Mouse (Mus musculus): ENCODE measurements around the gene Edf1. TPM values are rescaled to one million over a fixed set of nuclear protein-coding genes. Genes with fewer than 3 reads are reported as not detected.

Edf1 gene
- polyA plus RNA-seq, 1 experiment from 2014 or later = 355 TPM

Other genes with a start within 250 kb of the Edf1 start
- 0.33 and 0.71 TPM in 2 replicates for gene Grin1, start 238.7 kb upstream of the Edf1 start, polyA plus RNA-seq (2015; fragmentation: Nextera tagmentation; extraction: Ambion mirVana)
- 54.4 and 55.5 TPM in 2 replicates for gene Man1b1, start 225.5 kb upstream of the Edf1 start, polyA plus RNA-seq (2015; fragmentation: Nextera tagmentation; extraction: Ambion mirVana)
- gene Dpp7, start 201.5 kb upstream of the Edf1 start, polyA plus RNA-seq (2015; fragmentation: Nextera tagmentation; extraction: Ambion mirVana) = 24.6 and 25.5 TPM in 2 replicates
- gene Uap1l1, start 192.2 kb upstream of the Edf1 start, polyA plus RNA-seq (2015; fragmentation: Nextera tagmentation; extraction: Ambion mirVana) = 18.4 and 21.7 TPM in 2 replicates
- gene Sapcd2, start 185.5 kb upstream of the Edf1 start, polyA plus RNA-seq (2015; fragmentation: Nextera tagmentation; extraction: Ambion mirVana) = 29.2 and 32.8 TPM in 2 replicates
- 7.4 and 9.0 TPM in 2 replicates for gene Entpd2, start 162.0 kb upstream of the Edf1 start, polyA plus RNA-seq (2015; fragmentation: Nextera tagmentation; extraction: Ambion mirVana)
- gene Npdc1, start 158.5 kb upstream of the Edf1 start, polyA plus RNA-seq (2015; fragmentation: Nextera tagmentation; extraction: Ambion mirVana) = 64.9 and 67.8 TPM in 2 replicates
- 0.08 and 0.20 TPM in 2 replicates for gene Fut7, start 134.6 kb upstream of the Edf1 start, polyA plus RNA-seq (2015; fragmentation: Nextera tagmentation; extraction: Ambion mirVana)
- 4.0 and 4.1 TPM in 2 replicates for gene Abca2, start 129.1 kb upstream of the Edf1 start, polyA plus RNA-seq (2015; fragmentation: Nextera tagmentation; extraction: Ambion mirVana)
- gene Clic3, start 101.0 kb upstream of the Edf1 start, polyA plus RNA-seq (2015; fragmentation: Nextera tagmentation; extraction: Ambion mirVana) = 72.8 and 75.5 TPM in 2 replicates
- gene Paxx, start 96.8 kb upstream of the Edf1 start, polyA plus RNA-seq (2015; fragmentation: Nextera tagmentation; extraction: Ambion mirVana) = 48.7 and 49.1 TPM in 2 replicates
- 18.7 and 20.8 TPM in 2 replicates for gene Ptgds, start 87.8 kb upstream of the Edf1 start, polyA plus RNA-seq (2015; fragmentation: Nextera tagmentation; extraction: Ambion mirVana)
- gene Lcn12, start 63.9 kb upstream of the Edf1 start, polyA plus RNA-seq (2015; fragmentation: Nextera tagmentation; extraction: Ambion mirVana) = not detected in 2 replicates
- gene Fbxw5, start 57.1 kb upstream of the Edf1 start, polyA plus RNA-seq (2015; fragmentation: Nextera tagmentation; extraction: Ambion mirVana) = 81.2 and 96.3 TPM in 2 replicates
- 5.6 and 7.2 TPM in 2 replicates for gene C8g, start 56.1 kb upstream of the Edf1 start, polyA plus RNA-seq (2015; fragmentation: Nextera tagmentation; extraction: Ambion mirVana)
- gene Traf2, start 10.9 kb upstream of the Edf1 start, polyA plus RNA-seq (2015; fragmentation: Nextera tagmentation; extraction: Ambion mirVana) = 34.8 and 36.2 TPM in 2 replicates
- gene Mamdc4, start 17.0 kb downstream of the Edf1 start, polyA plus RNA-seq (2015; fragmentation: Nextera tagmentation; extraction: Ambion mirVana) = 3.3 and 4.9 TPM in 2 replicates
- 147 and 157 TPM in 2 replicates for gene Phpt1, start 17.4 kb downstream of the Edf1 start, polyA plus RNA-seq (2015; fragmentation: Nextera tagmentation; extraction: Ambion mirVana)
- 0.60 and 0.63 TPM in 2 replicates for gene Ajm1, start 23.9 kb downstream of the Edf1 start, polyA plus RNA-seq (2015; fragmentation: Nextera tagmentation; extraction: Ambion mirVana)
- gene Rabl6, start 50.7 kb downstream of the Edf1 start, polyA plus RNA-seq (2015; fragmentation: Nextera tagmentation; extraction: Ambion mirVana) = 82.1 and 83.3 TPM in 2 replicates
- gene Ccdc183, start 59.8 kb downstream of the Edf1 start, polyA plus RNA-seq (2015; fragmentation: Nextera tagmentation; extraction: Ambion mirVana) = 0.29 and 0.42 TPM in 2 replicates
- gene Tmem141, start 64.2 kb downstream of the Edf1 start, polyA plus RNA-seq (2015; fragmentation: Nextera tagmentation; extraction: Ambion mirVana) = 28.6 and 30.5 TPM in 2 replicates
- 2.8 and 3.5 TPM in 2 replicates for gene Fcna, start 70.2 kb downstream of the Edf1 start, polyA plus RNA-seq (2015; fragmentation: Nextera tagmentation; extraction: Ambion mirVana)
- gene Lcn8, start 95.3 kb downstream of the Edf1 start, polyA plus RNA-seq (2015; fragmentation: Nextera tagmentation; extraction: Ambion mirVana) = not detected in 2 replicates
- not detected in 2 replicates for gene Lcn5, start 100.1 kb downstream of the Edf1 start, polyA plus RNA-seq (2015; fragmentation: Nextera tagmentation; extraction: Ambion mirVana)
- not detected in 2 replicates for gene Lcn6, start 118.9 kb downstream of the Edf1 start, polyA plus RNA-seq (2015; fragmentation: Nextera tagmentation; extraction: Ambion mirVana)
- gene Lcn10, start 124.9 kb downstream of the Edf1 start, polyA plus RNA-seq (2015; fragmentation: Nextera tagmentation; extraction: Ambion mirVana) = not detected in 2 replicates
- not detected in 2 replicates for gene Obp2a, start 142.2 kb downstream of the Edf1 start, polyA plus RNA-seq (2015; fragmentation: Nextera tagmentation; extraction: Ambion mirVana)
- 91.8 and 93.2 TPM in 2 replicates for gene Bmyc, start 148.9 kb downstream of the Edf1 start, polyA plus RNA-seq (2015; fragmentation: Nextera tagmentation; extraction: Ambion mirVana)
- not detected in 2 replicates for gene Obp2b, start 179.2 kb downstream of the Edf1 start, polyA plus RNA-seq (2015; fragmentation: Nextera tagmentation; extraction: Ambion mirVana)
- gene Lcn3, start 207.7 kb downstream of the Edf1 start, polyA plus RNA-seq (2015; fragmentation: Nextera tagmentation; extraction: Ambion mirVana) = not detected in 2 replicates
- not detected in 2 replicates for gene Lcn11, start 219.2 kb downstream of the Edf1 start, polyA plus RNA-seq (2015; fragmentation: Nextera tagmentation; extraction: Ambion mirVana)
- gene Gm13539, start 224.4 kb downstream of the Edf1 start, polyA plus RNA-seq (2015; fragmentation: Nextera tagmentation; extraction: Ambion mirVana) = not detected in 2 replicates

Data from embryonic facial prominence, embryonic 15.5 days (tissue).